9 mouse cellular contexts compared by ENCODE assay signal in the genomic region with DNA sequence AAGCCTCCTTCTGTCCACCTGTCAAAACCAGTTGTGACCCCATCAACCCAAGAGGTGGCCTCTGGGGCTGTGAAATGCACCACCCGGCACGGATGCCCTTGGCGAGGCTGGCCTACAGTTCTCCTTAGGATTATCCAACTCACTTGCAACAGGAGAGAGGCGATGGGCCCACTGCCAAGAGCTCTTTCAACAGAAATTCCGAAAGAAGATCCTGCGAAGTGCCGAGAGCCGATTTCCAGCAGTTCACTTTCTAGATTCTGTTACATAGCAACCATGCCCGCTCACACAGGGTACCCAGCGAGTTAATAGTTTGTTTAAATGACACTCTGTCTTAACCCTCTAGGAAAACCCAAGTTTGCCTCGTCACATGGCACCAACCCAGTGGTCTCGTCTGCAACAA.
A peak's percentile ranks its signal among the peaks of the same experiment; 100 is the strongest.
DNase-seq lines count a peak whose midpoint lies in the region; ATAC-seq and TF ChIP-seq lines count a peak whose summit lies in the region.
"Had no signal": no experiment of that assay in that cellular context is flagged by ENCODE, and none has a peak within 500 bp of the region (broad histone marks: within the 10 kb centered on the region; RNA-seq: fewer than 3 reads in every experiment).

No protein-coding gene starts in this region.

- H3K4me1 ChIP-seq in hindbrain, embryonic 12.5 days, result peaks cover 15% of the 10 kb centered on the region
- 0 out of 2 replicates have a peak, but pooled peaks cover 2% of the 10 kb centered on the region for H3K4me1 ChIP-seq in hindbrain, embryonic 11.5 days (replicated peaks; ENCODE audit: control insufficient read depth, insufficient read depth, low read length)
- peaks cover 19% of the 10 kb centered on the region; the same call in 1 of the 2 replicates for H3K4me1 ChIP-seq in neural tube, embryonic 14.5 days (ENCODE audit: control insufficient read depth, insufficient read depth, low read length)
- no peaks in the 10 kb centered on the region for H3K4me1 ChIP-seq in liver, postnatal 0 days (ENCODE audit: insufficient read depth)

- TF ChIP-seq EP300 in liver, postnatal 0 days (IDR thresholded peaks at IDR 0.05; ENCODE audit: low read depth), result no peak

- H3K9ac ChIP-seq in hindbrain, embryonic 12.5 days, result no peak overlapping the region
- no peak overlapping the region for H3K9ac ChIP-seq in hindbrain, embryonic 11.5 days (ENCODE audit: low read depth, low read length)
- no peak overlapping the region for H3K9ac ChIP-seq in neural tube, embryonic 14.5 days (replicated peaks; ENCODE audit: low read depth, low read length)
- H3K9ac ChIP-seq in liver, postnatal 0 days (replicated peaks), result no peak overlapping the region
- H3K9ac ChIP-seq: liver, embryonic 14.5 days had no signal

- H3K36me3 ChIP-seq in hindbrain, embryonic 12.5 days, result no peaks in the 10 kb centered on the region
- H3K36me3 ChIP-seq in hindbrain, embryonic 11.5 days (ENCODE audit: control insufficient read depth, insufficient read depth, low read length), result no peaks in the 10 kb centered on the region
- no peaks in the 10 kb centered on the region for H3K36me3 ChIP-seq in neural tube, embryonic 14.5 days (ENCODE audit: control insufficient read depth, insufficient read depth, low read length)
- H3K36me3 ChIP-seq in liver, postnatal 0 days (replicated peaks; ENCODE audit: insufficient read depth, low read length), result no peaks in the 10 kb centered on the region

- no peak for TF ChIP-seq CTCF in left cerebral cortex, adult 2 months (IDR thresholded peaks at IDR 0.05)
- TF ChIP-seq CTCF in liver, postnatal 0 days (IDR thresholded peaks at IDR 0.05; ENCODE audit: low read depth), result no peak

- peak; percentile 26; the same call in 1 of the 2 replicates for ATAC-seq in hindbrain, embryonic 12.5 days (ENCODE audit: low FRiP score)
- no peak for ATAC-seq in hindbrain, embryonic 11.5 days (ENCODE audit: low FRiP score)
- peak; percentile 38; the same call in 1 of the 2 replicates for ATAC-seq in neural tube, embryonic 14.5 days (ENCODE audit: low read depth)
- no peak for ATAC-seq in liver, postnatal 0 days
- no peak for ATAC-seq in granulocyte monocyte progenitor cell, adult 5-6 weeks (replicated peaks; ENCODE audit: poor library complexity, severe bottlenecking)

- no peaks in the 10 kb centered on the region for H3K9me3 ChIP-seq in hindbrain, embryonic 12.5 days (replicated peaks)
- H3K9me3 ChIP-seq in hindbrain, embryonic 11.5 days (ENCODE audit: control insufficient read depth, low read length), result no peaks in the 10 kb centered on the region
- H3K9me3 ChIP-seq in neural tube, embryonic 14.5 days (ENCODE audit: control insufficient read depth, low read length), result no peaks in the 10 kb centered on the region
- no peaks in the 10 kb centered on the region for H3K9me3 ChIP-seq in liver, postnatal 0 days (ENCODE audit: low read length)

- DNase-seq in hindbrain, embryonic 11.5 days (ENCODE audit: low spot score), result no peak
- peak; percentile 87 for DNase-seq in brain, adult 2 months (ENCODE audit: low read depth, low spot score)
- DNase-seq in frontal cortex, postnatal 10 days (ENCODE audit: low spot score in 2 of 2), result peak; percentile 54 to 64
- peak; percentile 62 to 65 for DNase-seq in left cerebral cortex, adult 2 months (ENCODE audit: extremely low spot score in 1 of 2, low spot score in 2 of 2)
- no peak for DNase-seq in liver, postnatal 0 days

- H3K27ac ChIP-seq in hindbrain, embryonic 12.5 days, result no peak overlapping the region
- H3K27ac ChIP-seq in hindbrain, embryonic 11.5 days (ENCODE audit: low read depth, low read length), result no peak overlapping the region
- H3K27ac ChIP-seq in left cerebral cortex, adult 2 months, result no peak overlapping the region
- H3K27ac ChIP-seq in neural tube, embryonic 14.5 days (ENCODE audit: low read depth, low read length), result no peak overlapping the region
- no peak overlapping the region for H3K27ac ChIP-seq in liver, postnatal 0 days (ENCODE audit: low read depth)
- H3K27ac ChIP-seq: liver, embryonic 14.5 days had no signal

- H3K4me2 ChIP-seq in hindbrain, embryonic 12.5 days (replicated peaks), result no peak overlapping the region
- no peak overlapping the region for H3K4me2 ChIP-seq in hindbrain, embryonic 11.5 days (replicated peaks; ENCODE audit: low read depth, low read length)
- H3K4me2 ChIP-seq in neural tube, embryonic 14.5 days (ENCODE audit: low read depth, low read length), result no peak overlapping the region
- no peak overlapping the region for H3K4me2 ChIP-seq in liver, postnatal 0 days (ENCODE audit: low read depth, low read length)

- intact Hi-C loops in left cerebral cortex, adult 2 months (cut with DNase I), result loop anchor here (10.0 kb wide), 2 partner anchors 79 to 411 kb away; no protein-coding TSS in a partner anchor

- no peaks in the 10 kb centered on the region for H3K27me3 ChIP-seq in hindbrain, embryonic 12.5 days
- H3K27me3 ChIP-seq in hindbrain, embryonic 11.5 days (ENCODE audit: control insufficient read depth, insufficient read depth, low read length), result no peaks in the 10 kb centered on the region
- H3K27me3 ChIP-seq in neural tube, embryonic 14.5 days (ENCODE audit: control insufficient read depth, insufficient read depth, low read length), result no peaks in the 10 kb centered on the region
- 0 out of 2 replicates have a peak, but pooled peaks cover 8% of the 10 kb centered on the region for H3K27me3 ChIP-seq in liver, postnatal 0 days (ENCODE audit: insufficient read depth, low read length)

- 40% methylated on average over 12 of the region's 12 CpGs for WGBS in hindbrain, embryonic 12.5 days
- WGBS in hindbrain, embryonic 11.5 days, result 78% methylated on average over 12 of the region's 12 CpGs
- 46% methylated on average over 12 of the region's 12 CpGs for WGBS in neural tube, embryonic 14.5 days
- WGBS in liver, postnatal 0 days (ENCODE audit: insufficient replicate concordance), result 83% methylated on average over 12 of the region's 12 CpGs

- H3K4me3 ChIP-seq in hindbrain, embryonic 12.5 days, result no peak overlapping the region
- no peak overlapping the region for H3K4me3 ChIP-seq in hindbrain, embryonic 11.5 days (ENCODE audit: low read depth, low read length)
- H3K4me3 ChIP-seq in left cerebral cortex, adult 2 months, result peak overlapping the region; percentile 4; the same call in 1 of the 2 replicates
- no peak overlapping the region for H3K4me3 ChIP-seq in neural tube, embryonic 14.5 days (ENCODE audit: low read depth, low read length)
- H3K4me3 ChIP-seq in liver, postnatal 0 days (ENCODE audit: low read depth, low read length), result no peak overlapping the region

Comparison
In these comparisons a context has a peak if more than half of its experiments do, and no peak if none do; other contexts are left out.
1. ATAC-seq: peak in hindbrain, embryonic 12.5 days (single experiment) and neural tube, embryonic 14.5 days (single experiment); none in hindbrain, embryonic 11.5 days (single experiment), liver, postnatal 0 days (single experiment) and granulocyte monocyte progenitor cell, adult 5-6 weeks (single experiment).
2. DNase-seq: peak in brain, adult 2 months (single experiment), frontal cortex, postnatal 10 days (2 of 2) and left cerebral cortex, adult 2 months (2 of 2); none in hindbrain, embryonic 11.5 days (single experiment) and liver, postnatal 0 days (single experiment).